Mouse (Mus musculus): Measurements from ENCODE around the gene Spen. TPM values are rescaled to one million over a fixed set of nuclear protein-coding genes. Genes with fewer than 3 reads are reported as not detected.
A peak's percentile ranks its signal among the peaks of the same experiment; 100 is the strongest.

Spen gene
- polyA plus RNA-seq, 1 experiment from 2014 or later, result 7.5 TPM

GRCm38 (mm10) chr4:141461088-141461487 lies 77.3 kb downstream of the Spen start:
- H3K27me3 ChIP-seq (ENCODE audit: control insufficient read depth, insufficient read depth, low read length), result no peaks in the 10 kb centered on the region
- H3K4me1 ChIP-seq (ENCODE audit: control insufficient read depth, insufficient read depth, low read length), result peaks cover 13% of the 10 kb centered on the region
- no peak overlapping the region for H3K4me2 ChIP-seq
- 73% methylated on average over 12 of the region's 12 CpGs for WGBS (ENCODE audit: insufficient replicate concordance)
- H3K36me3 ChIP-seq (ENCODE audit: control insufficient read depth, insufficient read depth, low read length), result peaks cover 28% of the 10 kb centered on the region
- no peaks in the 10 kb centered on the region for H3K9me3 ChIP-seq (replicated peaks; ENCODE audit: control insufficient read depth, low read length)
- H3K4me3 ChIP-seq (ENCODE audit: low read depth, low read length), result no peak overlapping the region
- ATAC-seq (replicated peaks; ENCODE audit: insufficient number of reproducible peaks, low FRiP score, low TSS enrichment), result no peak
- H3K9ac ChIP-seq (ENCODE audit: low read depth, low read length), result no peak overlapping the region
- H3K27ac ChIP-seq (ENCODE audit: low read depth, low read length), result no peak overlapping the region

GRCm38 (mm10) chr4:141460481-141460880 lies 77.9 kb downstream of the Spen start:
- H3K9me3 ChIP-seq (replicated peaks; ENCODE audit: control insufficient read depth, low read length), result no peaks in the 10 kb centered on the region
- H3K4me1 ChIP-seq (ENCODE audit: control insufficient read depth, insufficient read depth, low read length), result peaks cover 13% of the 10 kb centered on the region
- WGBS (ENCODE audit: insufficient replicate concordance), result 84% methylated on average over 4 of the region's 4 CpGs
- H3K27me3 ChIP-seq (ENCODE audit: control insufficient read depth, insufficient read depth, low read length), result no peaks in the 10 kb centered on the region
- H3K4me3 ChIP-seq (ENCODE audit: low read depth, low read length), result no peak overlapping the region
- H3K27ac ChIP-seq (ENCODE audit: low read depth, low read length), result no peak overlapping the region
- H3K9ac ChIP-seq (ENCODE audit: low read depth, low read length), result no peak overlapping the region
- H3K36me3 ChIP-seq (ENCODE audit: control insufficient read depth, insufficient read depth, low read length), result peaks cover 26% of the 10 kb centered on the region
- no peak for ATAC-seq (replicated peaks; ENCODE audit: insufficient number of reproducible peaks, low FRiP score, low TSS enrichment)
- H3K4me2 ChIP-seq, result no peak overlapping the region

GRCm38 (mm10) chr4:141459766-141460165 lies 78.6 kb downstream of the Spen start:
- H3K27ac ChIP-seq (ENCODE audit: low read depth, low read length), result no peak overlapping the region
- no peak overlapping the region for H3K4me2 ChIP-seq
- no peaks in the 10 kb centered on the region for H3K9me3 ChIP-seq (replicated peaks; ENCODE audit: control insufficient read depth, low read length)
- 85% methylated on average over 9 of the region's 9 CpGs for WGBS (ENCODE audit: insufficient replicate concordance)
- H3K36me3 ChIP-seq (ENCODE audit: control insufficient read depth, insufficient read depth, low read length), result peaks cover 18% of the 10 kb centered on the region
- H3K4me1 ChIP-seq (ENCODE audit: control insufficient read depth, insufficient read depth, low read length), result peaks cover 14% of the 10 kb centered on the region
- no peaks in the 10 kb centered on the region for H3K27me3 ChIP-seq (ENCODE audit: control insufficient read depth, insufficient read depth, low read length)
- no peak overlapping the region for H3K9ac ChIP-seq (ENCODE audit: low read depth, low read length)
- H3K4me3 ChIP-seq (ENCODE audit: low read depth, low read length), result no peak overlapping the region
- no peak for ATAC-seq (replicated peaks; ENCODE audit: insufficient number of reproducible peaks, low FRiP score, low TSS enrichment)

- H3K4me2 ChIP-seq, result no peak overlapping the region; the same call in 1 of the 2 replicates
- peaks cover 17% of the 10 kb centered on the region for H3K4me1 ChIP-seq (ENCODE audit: control insufficient read depth, insufficient read depth, low read length)
- peaks cover 11% of the 10 kb centered on the region; the same call in 1 of the 2 replicates for H3K36me3 ChIP-seq (ENCODE audit: control insufficient read depth, insufficient read depth, low read length)
- H3K9me3 ChIP-seq (replicated peaks; ENCODE audit: control insufficient read depth, low read length), result no peaks in the 10 kb centered on the region
- H3K4me3 ChIP-seq (ENCODE audit: low read depth, low read length), result no peak overlapping the region
- WGBS (ENCODE audit: insufficient replicate concordance), result 80% methylated on average over 3 of the region's 3 CpGs
- no peak overlapping the region; the same call in 1 of the 2 replicates for H3K27ac ChIP-seq (ENCODE audit: low read depth, low read length)
- no peak for ATAC-seq (replicated peaks; ENCODE audit: insufficient number of reproducible peaks, low FRiP score, low TSS enrichment)
- H3K27me3 ChIP-seq (ENCODE audit: control insufficient read depth, insufficient read depth, low read length), result no peaks in the 10 kb centered on the region
- no peak overlapping the region for H3K9ac ChIP-seq (ENCODE audit: low read depth, low read length)
These were observed 79.5 kb downstream of the Spen start for GRCm38 (mm10) chr4:141458888-141459287.

GRCm38 (mm10) chr4:141458236-141458635 lies 80.2 kb downstream of the Spen start:
- Histone ChIP-seq H3K9ac (ENCODE audit: low read depth, low read length) (0 out of 2 replicates have a peak overlapping the region, but pooled peaks have one; percentile 28), H3K4me2 (no peak overlapping the region)

GRCm38 (mm10) chr4:141456193-141456938 lies 82.0 kb downstream of the Spen start:
- peaks cover 7% of the 10 kb centered on the region; the same call in 1 of the 2 replicates for H3K36me3 ChIP-seq (ENCODE audit: control insufficient read depth, insufficient read depth, low read length)
- no peak overlapping the region for H3K4me2 ChIP-seq
- H3K27me3 ChIP-seq (ENCODE audit: control insufficient read depth, insufficient read depth, low read length), result no peaks in the 10 kb centered on the region
- H3K4me1 ChIP-seq (ENCODE audit: control insufficient read depth, insufficient read depth, low read length), result peaks cover 17% of the 10 kb centered on the region
- H3K9ac ChIP-seq (ENCODE audit: low read depth, low read length), result no peak overlapping the region
- H3K9me3 ChIP-seq (replicated peaks; ENCODE audit: control insufficient read depth, low read length), result no peaks in the 10 kb centered on the region
- WGBS (ENCODE audit: insufficient replicate concordance), result 88% methylated on average over 14 of the region's 14 CpGs
- no peak overlapping the region for H3K4me3 ChIP-seq (ENCODE audit: low read depth, low read length)
- no peak overlapping the region for H3K27ac ChIP-seq (ENCODE audit: low read depth, low read length)
- ATAC-seq (replicated peaks; ENCODE audit: insufficient number of reproducible peaks, low FRiP score, low TSS enrichment), result no peak

More at GRCm38 (mm10) chr4:141458236-141458635, 80.2 kb downstream of the Spen start:
- no peaks in the 10 kb centered on the region for H3K27me3 ChIP-seq (ENCODE audit: control insufficient read depth, insufficient read depth, low read length)
- 12% methylated on average over 7 of the region's 7 CpGs for WGBS (ENCODE audit: insufficient replicate concordance)
- H3K27ac ChIP-seq (ENCODE audit: low read depth, low read length), result peak overlapping the region; percentile 50
- ATAC-seq (replicated peaks; ENCODE audit: insufficient number of reproducible peaks, low FRiP score, low TSS enrichment), result no peak
- H3K9me3 ChIP-seq (replicated peaks; ENCODE audit: control insufficient read depth, low read length), result no peaks in the 10 kb centered on the region
- peaks cover 6% of the 10 kb centered on the region; the same call in 1 of the 2 replicates for H3K36me3 ChIP-seq (ENCODE audit: control insufficient read depth, insufficient read depth, low read length)
- no peak overlapping the region for H3K4me3 ChIP-seq (ENCODE audit: low read depth, low read length)
- peaks cover 17% of the 10 kb centered on the region for H3K4me1 ChIP-seq (ENCODE audit: control insufficient read depth, insufficient read depth, low read length)

GRCm38 (mm10) chr4:141455526-141455925 lies 82.9 kb downstream of the Spen start:
- Histone ChIP-seq H3K4me1 (ENCODE audit: control insufficient read depth, insufficient read depth, low read length) (peaks cover 17% of the 10 kb centered on the region), H3K36me3 (ENCODE audit: control insufficient read depth, insufficient read depth, low read length) (peaks cover 7% of the 10 kb centered on the region; the same call in 1 of the 2 replicates), H3K4me2 (no peak overlapping the region), H3K9ac (ENCODE audit: low read depth, low read length) (no peak overlapping the region), H3K27ac (ENCODE audit: low read depth, low read length) (no peak overlapping the region), H3K9me3 (replicated peaks; ENCODE audit: control insufficient read depth, low read length) (no peaks in the 10 kb centered on the region), H3K4me3 (ENCODE audit: low read depth, low read length) (no peak overlapping the region), H3K27me3 (ENCODE audit: control insufficient read depth, insufficient read depth, low read length) (no peaks in the 10 kb centered on the region)
- WGBS (ENCODE audit: insufficient replicate concordance), result 77% methylated on average over 4 of the region's 4 CpGs
- ATAC-seq (replicated peaks; ENCODE audit: insufficient number of reproducible peaks, low FRiP score, low TSS enrichment), result no peak

- H3K9ac ChIP-seq (ENCODE audit: low read depth, low read length), result no peak overlapping the region
- H3K4me2 ChIP-seq, result no peak overlapping the region
- no peaks in the 10 kb centered on the region for H3K27me3 ChIP-seq (ENCODE audit: control insufficient read depth, insufficient read depth, low read length)
- no peak overlapping the region for H3K27ac ChIP-seq (ENCODE audit: low read depth, low read length)
- ATAC-seq (replicated peaks; ENCODE audit: insufficient number of reproducible peaks, low FRiP score, low TSS enrichment), result no peak
- H3K4me1 ChIP-seq (ENCODE audit: control insufficient read depth, insufficient read depth, low read length), result peaks cover 17% of the 10 kb centered on the region
- no peaks in the 10 kb centered on the region for H3K9me3 ChIP-seq (replicated peaks; ENCODE audit: control insufficient read depth, low read length)
- H3K4me3 ChIP-seq (ENCODE audit: low read depth, low read length), result no peak overlapping the region
- H3K36me3 ChIP-seq (ENCODE audit: control insufficient read depth, insufficient read depth, low read length), result peaks cover 7% of the 10 kb centered on the region
- 70% methylated on average over 14 of the region's 14 CpGs for WGBS (ENCODE audit: insufficient replicate concordance)
These were observed 83.6 kb downstream of the Spen start for GRCm38 (mm10) chr4:141454581-141455350.

Measured in heart, embryonic 11.5 days (tissue).